Mouse (Mus musculus) liver, adult 2 months (tissue): ENCODE results near the gene Coro6. TPM values are rescaled to one million over a fixed set of nuclear protein-coding genes. Genes with fewer than 3 reads are reported as not detected.

Source experiments
- DNase-seq: peaks from one replicate; pipeline ENCODE4 v3.0.0-alpha.2; 2011; ENCODE audit warnings: low read depth, low spot score; ENCODE audit errors: extremely low read depth
- H3K27ac ChIP-seq: fragments of 200-500 bp; replicated peaks from 2 replicates; pipeline ENCODE4 v1.5.1; 2012; ENCODE audit warnings: low read depth, mild to moderate bottlenecking, control low read depth, inconsistent platforms, low read length; ENCODE audit not compliant: insufficient read depth
- H3K27me3 ChIP-seq: fragments of 200-500 bp; 2 replicates; pipeline ENCODE4 v1.6.1; 2012; ENCODE audit warnings: mild to moderate bottlenecking, moderate library complexity, low read length, inconsistent platforms; ENCODE audit not compliant: control insufficient read depth, insufficient read depth
- H3K36me3 ChIP-seq: fragments of 200-500 bp; 2 replicates; pipeline ENCODE4 v1.6.1; 2012; ENCODE audit warnings: low read length, inconsistent platforms; ENCODE audit not compliant: control insufficient read depth, insufficient read depth
- H3K4me1 ChIP-seq: fragments of 200-500 bp; 2 replicates; pipeline ENCODE4 v1.6.1; 2011; ENCODE audit warnings: low read length; ENCODE audit not compliant: control insufficient read depth, insufficient read depth
- H3K4me3 ChIP-seq: fragments of 200-500 bp; 2 replicates; pipeline ENCODE4 v1.5.1; 2011; ENCODE audit warnings: low read depth, mild to moderate bottlenecking, control low read depth, low read length, moderate library complexity; ENCODE audit not compliant: insufficient read depth
- H3K79me2 ChIP-seq: fragments of 200-500 bp; 2 replicates; pipeline ENCODE4 v1.6.1; 2012; ENCODE audit warnings: inconsistent platforms, mild to moderate bottlenecking, low read length, moderate library complexity; ENCODE audit not compliant: control insufficient read depth, insufficient read depth
- H3K9ac ChIP-seq: fragments of 200-500 bp; 2 replicates; pipeline ENCODE4 v1.6.1; 2012; ENCODE audit warnings: low read depth, mild to moderate bottlenecking, control low read depth, inconsistent platforms, low read length
- CTCF ChIP-seq: fragments of 200-500 bp; IDR thresholded peaks from 2 replicates; pipeline ENCODE4 v1.5.1; 2011; ENCODE audit warnings: low read depth, low read length, control low read depth
- POLR2A ChIP-seq: fragments of 200-500 bp; IDR thresholded peaks from 2 replicates; pipeline ENCODE4 v1.6.1; 2011; ENCODE audit warnings: low read length, control low read depth; ENCODE audit not compliant: insufficient read depth; ENCODE audit errors: extremely low read depth
- WGBS: fragments of 180-500 bp; shearing (Covaris S2); methylation state at CpG from one replicate; pipeline ENCODE4 v1.1.7; 2018; 5-methylcytosine and 5-hydroxymethylcytosine counted together
- polyA plus RNA-seq: library from polyadenylated mRNA; depleted of rRNA; stranded (reverse); fragments of >200 nt; gene quantifications from 2 replicates; pipeline ENCODE4 v1.2.3, GENCODE M21; 2012
- total RNA-seq: library from RNA; depleted of rRNA; stranded (reverse); fragments of >200 nt; gene quantifications from 2 replicates; pipeline ENCODE4 v1.2.3, GENCODE M21; 2014

The Coro6 gene
- total and polyA plus RNA-seq, 2 experiments, result 0.09 to 0.16 TPM

GRCm38 (mm10) chr11:77512891-77513810 lies 50.9 kb downstream of the Coro6 start:
- H3K27ac ChIP-seq, result peak overlapping the region; percentile 98
- TF ChIP-seq CTCF (no peak), POLR2A (peak; percentile 90)
- peak overlapping the region; percentile 76 for H3K4me3 ChIP-seq
- peaks cover 24% of the 10 kb centered on the region for H3K4me1 ChIP-seq
- H3K79me2 ChIP-seq, result peaks cover 6% of the 10 kb centered on the region; the same call in 1 of the 2 replicates
- H3K9ac ChIP-seq, result peak overlapping the region; percentile 84
- H3K36me3 ChIP-seq, result no peaks in the 10 kb centered on the region
- peak; percentile 78 for DNase-seq
- H3K27me3 ChIP-seq, result no peaks in the 10 kb centered on the region
- WGBS, result under 1% methylated on average over 74 of the region's 84 CpGs

DNA sequence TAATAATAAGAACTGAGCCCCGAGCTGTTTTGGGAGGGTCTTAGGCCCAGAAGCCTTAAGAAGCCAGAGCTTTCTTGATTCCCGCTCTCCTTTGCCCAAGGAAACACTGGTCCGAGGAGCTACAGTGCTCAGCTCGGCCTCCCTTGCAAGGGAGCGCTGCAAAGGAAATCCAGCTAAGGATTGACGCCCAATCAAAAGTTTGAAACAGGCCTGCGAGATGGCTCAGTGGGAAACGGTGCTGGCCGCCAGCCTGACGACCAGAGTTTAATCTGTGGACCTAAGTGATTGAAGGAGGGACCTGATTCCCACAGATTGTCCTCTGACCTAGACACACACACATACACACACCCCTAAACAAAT lies 51.6 kb downstream of the Coro6 start:
- peaks cover 24% of the 10 kb centered on the region for H3K4me1 ChIP-seq
- peaks cover 10% of the 10 kb centered on the region; the same call in 1 of the 2 replicates for H3K79me2 ChIP-seq
- peaks cover 2% of the 10 kb centered on the region; the same call in 1 of the 2 replicates for H3K36me3 ChIP-seq
- WGBS, result 3% methylated on average over 10 of the region's 10 CpGs
- peak overlapping the region; percentile 84 for H3K9ac ChIP-seq
- H3K27ac ChIP-seq, result peak overlapping the region; percentile 98
- no peaks in the 10 kb centered on the region for H3K27me3 ChIP-seq
- TF ChIP-seq CTCF (no peak), POLR2A (0 out of 2 replicates have a peak, but pooled peaks have one; percentile 18)
- H3K4me3 ChIP-seq, result peak overlapping the region; percentile 76
- peak; percentile 78 for DNase-seq

- 3% methylated on average over 19 of the region's 19 CpGs for WGBS
- Histone ChIP-seq H3K36me3 (peaks cover 2% of the 10 kb centered on the region; the same call in 1 of the 2 replicates), H3K79me2 (peaks cover 10% of the 10 kb centered on the region; the same call in 1 of the 2 replicates), H3K4me1 (peaks cover 24% of the 10 kb centered on the region), H3K4me3 (peak overlapping the region; percentile 42), H3K27ac (peak overlapping the region; percentile 98), H3K27me3 (no peaks in the 10 kb centered on the region), H3K9ac (peak overlapping the region; percentile 68)
- 0 out of 2 replicates have a peak, but pooled peaks have one; percentile 2 for TF ChIP-seq POLR2A
- no peak for TF ChIP-seq CTCF
- DNase-seq, result no peak
Measured at GRCm38 (mm10) chr11:77514281-77514831, 52.1 kb downstream of the Coro6 start.

GRCm38 (mm10) chr11:77514832-77515636 lies 52.8 kb downstream of the Coro6 start, which contains the start of gene Abhd15:
Gene Abhd15, plus strand, starts transcription at chr11:77515121.
- H3K27ac ChIP-seq, result peak within 1 kb of the TSS; percentile 98
- peaks cover 10% of the 10 kb centered on the region; the same call in 1 of the 2 replicates for H3K79me2 ChIP-seq
- DNase-seq, result peak; percentile 88
- H3K4me1 ChIP-seq, result peaks cover 24% of the 10 kb centered on the region
- H3K4me3 ChIP-seq, result peak within 1 kb of the TSS; percentile 69
- no peaks in the 10 kb centered on the region for H3K27me3 ChIP-seq
- H3K9ac ChIP-seq, result peak within 1 kb of the TSS; percentile 93
- WGBS, result 1% methylated on average over 71 of the region's 72 CpGs
- H3K36me3 ChIP-seq, result peaks cover 6% of the 10 kb centered on the region
- TF ChIP-seq CTCF, result no peak
- TF ChIP-seq POLR2A, result peak; percentile 90

DNA sequence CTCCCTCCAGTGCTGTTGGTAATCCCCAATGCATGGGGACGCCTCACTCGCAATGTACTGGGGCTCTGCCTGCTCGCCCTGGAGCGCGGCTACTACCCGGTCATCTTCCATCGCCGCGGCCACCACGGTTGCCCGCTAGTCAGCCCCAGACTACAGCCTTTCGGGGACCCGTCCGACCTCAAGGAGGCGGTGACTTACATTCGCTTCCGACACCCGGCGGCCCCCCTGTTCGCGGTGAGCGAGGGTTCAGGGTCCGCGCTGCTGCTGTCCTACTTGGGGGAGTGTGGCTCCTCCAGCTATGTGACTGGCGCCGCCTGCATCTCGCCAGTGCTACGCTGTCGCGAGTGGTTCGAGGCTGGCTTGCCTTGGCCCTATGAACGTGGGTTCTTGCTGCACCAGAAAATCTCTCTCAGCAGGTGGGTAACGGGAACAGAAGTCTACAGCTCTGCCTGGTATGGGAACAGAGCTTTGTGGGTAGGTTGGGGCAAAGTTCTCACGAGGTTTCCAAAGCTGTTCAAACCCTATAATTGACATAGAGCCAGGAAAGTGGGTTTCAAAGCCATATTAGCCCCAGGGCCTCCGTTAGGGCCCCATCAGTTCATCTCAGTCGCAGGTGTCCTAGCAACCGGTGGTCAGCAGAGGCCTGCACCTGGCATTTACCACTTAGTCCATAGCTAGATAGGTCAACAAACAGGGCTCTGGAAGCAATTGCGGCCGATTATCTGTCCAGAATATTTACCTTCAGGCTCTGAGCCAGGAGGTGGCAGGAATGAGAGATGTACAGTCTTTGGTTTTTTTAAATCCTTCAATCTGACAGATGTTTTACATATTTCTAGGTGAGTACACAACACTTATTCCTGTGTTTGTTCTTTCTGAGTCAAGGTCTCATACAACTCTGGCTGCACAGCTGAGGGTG lies 53.7 kb downstream of the Coro6 start, which contains the start of gene Trp53i13:
Gene Trp53i13 (minus strand): TSS at position 344 of the 916 bp plus-strand sequence.
- peaks cover 10% of the 10 kb centered on the region; the same call in 1 of the 2 replicates for H3K79me2 ChIP-seq
- peak within 1 kb of the TSS; percentile 87 for H3K27ac ChIP-seq
- 6% methylated on average over 39 of the region's 39 CpGs for WGBS
- peaks cover 24% of the 10 kb centered on the region for H3K4me1 ChIP-seq
- no peaks in the 10 kb centered on the region for H3K27me3 ChIP-seq
- no peak for TF ChIP-seq CTCF
- no peak for TF ChIP-seq POLR2A
- peak within 1 kb of the TSS; percentile 93 for H3K9ac ChIP-seq
- H3K36me3 ChIP-seq, result peaks cover 8% of the 10 kb centered on the region
- DNase-seq, result peak; percentile 71
- H3K4me3 ChIP-seq, result peak within 1 kb of the TSS; percentile 69
